Mouse (Mus musculus) CD8-positive naive resting alpha-beta T cell, adult 2 months (primary cell): ENCODE data around the gene Kcnmb1.

Experiments
- DNase-seq, 2 experiments: peaks; one replicate each; pipeline ENCODE4 v3.0.0; 2022; ENCODE audit warnings: low read depth in 2 of 2, low spot score in 2 of 2

Kcnmb1 gene

DNA sequence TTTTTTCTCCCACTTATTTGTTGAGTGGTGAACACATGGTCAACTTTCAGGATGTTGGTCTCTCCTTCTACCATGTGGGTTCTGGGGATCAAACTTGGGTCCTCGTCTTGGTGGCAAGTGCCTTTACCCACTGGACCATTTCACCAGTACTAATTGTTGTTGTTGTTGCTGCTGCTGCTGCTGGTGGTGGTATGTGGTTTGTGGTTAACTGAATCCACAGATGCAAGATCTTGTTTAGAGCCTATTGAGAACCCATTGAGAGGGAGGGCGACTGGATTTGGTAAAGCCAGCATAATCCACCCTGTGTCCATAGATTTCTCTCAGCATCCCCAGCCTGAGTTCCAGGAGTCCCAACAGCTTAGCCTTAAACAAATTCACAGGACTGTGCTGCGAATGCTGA lies 37.6 kb downstream of the Kcnmb1 start:
- DNase-seq = no peak

DNA sequence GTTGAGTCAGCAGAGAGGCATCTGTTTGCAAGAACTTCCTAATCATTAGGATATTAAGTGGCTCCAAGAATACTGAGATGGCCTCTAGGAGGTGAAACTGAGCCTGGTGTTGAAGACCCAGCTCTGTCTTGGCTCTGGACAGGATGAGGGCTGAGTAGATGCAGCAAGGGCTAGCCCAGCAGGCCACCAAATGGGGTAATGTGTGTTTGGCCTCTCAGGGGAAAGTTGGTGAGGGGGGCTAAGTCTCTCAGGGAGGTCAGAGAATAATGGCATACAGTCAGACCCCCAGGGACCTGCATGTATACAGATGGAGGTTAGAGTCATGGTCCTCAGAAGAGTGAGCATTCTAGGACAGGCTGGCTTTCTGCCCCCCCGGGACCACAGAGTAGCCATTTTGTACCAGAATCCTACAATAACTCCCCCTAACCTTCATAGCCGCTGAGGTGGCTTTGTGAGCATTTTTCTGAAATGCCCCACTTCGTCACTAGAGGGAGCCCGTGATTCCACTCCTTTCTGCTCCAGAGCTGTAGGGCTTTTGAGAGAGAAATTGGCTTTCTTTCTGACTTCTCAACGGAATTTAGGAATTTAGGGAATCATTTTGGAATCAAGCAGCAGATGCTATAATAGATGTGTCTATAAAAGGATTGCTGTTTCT lies 39.3 kb downstream of the Kcnmb1 start:
- DNase-seq = peak; percentile 61 to 73

DNA sequence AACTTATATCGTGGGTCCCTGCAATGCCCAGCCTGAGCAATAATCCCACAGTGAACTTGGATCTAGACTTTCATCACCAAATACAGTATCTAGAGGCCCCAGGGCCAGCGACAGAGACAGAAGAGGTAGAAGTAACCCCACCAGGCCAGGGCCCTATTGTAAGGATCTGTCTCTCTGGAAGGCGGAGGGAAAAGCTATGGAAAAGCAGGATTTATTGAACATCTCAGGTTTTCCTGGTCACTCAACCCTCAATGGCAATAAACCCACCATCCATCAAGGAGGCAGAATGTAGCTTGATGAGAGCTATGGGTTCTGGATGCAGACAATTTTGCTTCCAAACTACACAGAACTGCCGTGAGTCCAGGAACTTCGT lies 39.8 kb downstream of the Kcnmb1 start:
- DNase-seq = no peak

DNA sequence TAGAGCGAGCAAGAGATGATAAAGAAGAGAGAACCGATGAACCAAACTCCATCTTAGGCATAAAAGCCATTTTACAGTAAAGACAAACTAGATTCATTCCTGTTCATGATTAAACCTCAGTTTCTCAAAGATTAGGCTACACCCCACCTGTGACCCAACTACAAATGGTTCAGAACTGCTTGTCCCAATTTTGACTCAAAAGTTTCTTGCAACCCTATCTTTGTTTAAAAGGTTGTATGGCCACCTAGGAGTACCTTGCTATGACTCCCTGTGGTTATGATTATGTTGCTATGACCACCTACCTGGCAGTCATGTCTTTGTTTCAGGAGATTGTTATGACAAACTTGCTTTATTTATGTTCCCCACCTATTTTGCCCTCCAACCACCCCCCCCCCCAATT lies 44.8 kb downstream of the Kcnmb1 start:
- DNase-seq = no peak

DNA sequence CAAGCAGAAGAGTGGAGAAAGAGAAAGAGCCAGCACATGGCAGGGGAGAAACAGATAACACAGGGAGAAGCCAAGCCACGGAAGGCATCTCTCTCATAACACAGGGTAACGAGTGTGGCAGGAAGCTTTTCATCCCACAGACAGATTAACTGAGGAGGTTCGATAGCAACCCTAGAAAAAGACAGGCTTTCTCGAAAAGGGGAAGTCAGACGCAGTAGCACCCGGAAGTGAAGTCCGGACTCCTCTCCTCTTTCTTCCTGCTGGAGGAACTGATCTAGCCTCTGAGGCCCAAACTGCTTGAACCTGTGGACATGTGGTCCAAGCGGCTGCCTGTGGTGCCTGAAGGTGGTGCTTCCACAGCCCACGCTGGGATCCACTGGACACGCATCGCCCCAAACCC lies 45.4 kb downstream of the Kcnmb1 start:
- DNase-seq = peak; percentile 33 to 50

DNA sequence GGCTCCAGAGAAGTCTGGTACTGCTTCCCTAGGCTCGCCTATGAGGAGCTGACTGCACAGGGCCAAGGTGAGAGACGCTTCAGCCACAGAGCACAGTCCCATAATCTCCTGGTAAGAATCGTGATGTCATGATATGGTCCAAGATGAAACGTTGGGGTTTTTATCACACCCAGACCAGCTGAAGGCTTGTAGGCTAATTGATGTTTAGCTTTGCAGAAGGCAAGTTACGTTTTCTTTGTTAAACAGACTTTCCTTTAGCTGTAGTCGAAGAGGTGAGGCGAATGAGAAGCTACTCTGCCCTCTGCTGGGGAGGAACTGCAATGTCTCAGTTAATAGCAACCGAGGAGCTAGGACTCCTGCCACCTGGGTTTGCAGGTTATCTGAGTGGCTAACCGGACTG lies 45.9 kb downstream of the Kcnmb1 start:
- peak; percentile 67 to 81 for DNase-seq

DNA sequence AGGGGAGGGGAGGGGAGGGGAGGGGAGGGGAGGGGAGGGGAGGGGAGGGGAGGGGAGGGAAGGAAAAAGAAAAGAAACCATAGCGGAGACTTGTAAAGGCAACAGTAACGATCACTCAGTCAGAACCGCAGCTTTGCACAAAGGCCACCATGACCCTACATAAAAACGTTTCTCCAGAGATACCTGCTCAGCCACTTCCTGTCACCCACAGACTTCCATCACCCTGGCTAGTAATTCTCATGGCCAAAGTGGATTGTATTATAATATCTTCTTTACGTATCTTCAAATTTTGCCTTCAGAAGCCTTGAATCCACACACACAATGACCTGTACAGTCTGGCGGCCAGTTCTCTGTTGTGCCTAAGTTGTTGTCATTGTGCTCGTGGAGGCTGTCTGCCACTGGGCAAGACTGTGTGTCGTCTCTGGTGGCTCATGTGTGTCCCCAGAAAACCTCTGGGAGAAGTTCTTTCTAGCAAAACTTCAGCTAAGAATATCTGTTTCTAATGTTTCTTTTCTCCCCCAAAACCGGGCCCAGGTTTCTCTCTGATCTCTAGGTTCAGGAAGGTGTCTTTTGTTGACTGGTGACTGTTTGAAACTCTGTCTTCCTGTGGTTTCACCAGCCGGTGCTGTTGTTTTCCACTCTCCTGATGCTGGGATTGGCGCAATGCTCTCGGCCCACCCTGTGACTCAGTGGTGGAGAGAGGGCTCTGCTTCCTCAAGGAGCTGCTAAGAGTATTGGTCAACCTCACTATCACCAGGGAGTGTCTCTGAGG lies 46.7 kb downstream of the Kcnmb1 start:
- peak; percentile 30 to 37 for DNase-seq

DNA sequence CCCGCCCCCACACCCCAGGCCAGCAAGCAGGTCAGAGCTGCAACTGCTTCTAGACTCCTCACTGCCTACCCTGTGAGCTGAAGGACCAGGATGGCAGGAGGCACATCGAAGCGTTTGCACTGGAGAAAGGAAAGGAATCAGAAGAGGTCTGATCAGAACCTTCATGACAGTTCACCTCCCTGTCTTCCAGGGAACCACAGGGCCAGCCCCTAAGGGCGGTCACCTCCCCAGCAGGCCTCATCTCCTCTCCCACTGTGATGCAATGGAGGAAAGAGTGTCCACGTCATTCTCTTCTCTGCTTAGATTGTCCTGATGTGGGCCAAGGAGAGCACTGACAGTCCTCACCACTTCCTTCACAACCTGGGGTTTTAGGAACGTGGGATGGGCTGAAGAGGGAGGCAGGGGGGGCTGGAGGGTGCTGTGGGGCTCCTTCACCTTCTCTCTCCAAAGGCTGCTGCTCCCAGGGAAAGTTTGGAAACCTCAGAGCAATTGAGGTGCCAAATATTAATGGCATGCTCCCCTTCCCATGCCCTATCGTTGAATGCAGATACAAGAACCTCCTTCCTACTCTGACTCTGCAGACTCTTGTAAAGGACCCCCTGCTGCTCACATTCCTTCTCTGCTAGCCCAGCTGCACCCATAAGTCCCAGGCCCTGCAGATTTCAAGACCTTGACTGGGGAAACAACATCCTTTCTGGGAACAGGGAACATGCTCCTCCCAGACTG lies 47.5 kb downstream of the Kcnmb1 start:
- DNase-seq = peak; percentile 48 to 54

DNA sequence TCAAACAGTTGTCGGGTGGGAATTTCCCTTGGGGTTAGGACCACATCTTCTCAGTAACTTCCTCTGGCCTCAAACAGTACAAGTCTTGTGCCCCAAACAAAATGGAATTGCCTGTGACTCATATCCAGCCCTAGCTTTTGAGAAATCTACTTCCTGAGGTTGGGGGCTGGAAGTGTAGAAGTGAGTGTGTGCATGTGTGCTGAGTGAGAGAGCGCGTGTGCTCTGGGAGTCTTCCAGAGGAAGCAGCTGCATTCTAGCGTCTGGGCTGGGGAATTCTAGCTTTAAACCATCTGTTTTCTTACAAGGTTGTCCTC lies 48.0 kb downstream of the Kcnmb1 start:
- DNase-seq = peak; percentile 31 to 34

DNA sequence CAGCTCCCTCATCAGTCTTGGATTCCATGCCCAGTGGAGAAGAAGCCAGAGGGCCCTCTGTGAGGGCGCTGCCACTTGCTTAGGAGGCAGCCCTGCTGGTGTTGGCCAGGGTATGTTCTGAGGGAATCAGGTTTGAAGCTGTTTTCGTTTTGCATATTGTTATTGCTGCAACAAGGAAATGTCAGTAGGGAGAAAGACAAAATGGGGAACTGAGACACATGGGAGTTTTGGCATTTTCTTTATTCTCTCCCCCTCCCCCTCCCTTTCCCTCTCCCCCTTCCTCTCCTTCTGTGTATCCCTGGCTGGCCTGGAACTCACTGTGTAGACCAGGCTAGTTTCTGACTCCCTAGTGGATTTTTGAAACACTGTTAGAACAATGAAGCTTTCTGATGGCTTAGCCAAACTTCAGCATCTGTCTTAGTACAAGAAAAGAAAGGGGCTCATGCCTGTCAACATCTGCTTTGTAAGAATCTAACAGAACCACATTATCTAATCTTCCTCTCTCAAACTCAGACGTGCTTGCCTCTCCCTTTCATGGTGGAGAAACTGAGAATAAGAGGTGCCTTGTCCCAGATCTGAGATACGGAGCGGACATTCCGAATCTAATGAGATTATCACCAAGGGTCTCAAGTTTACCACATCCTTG lies 49.3 kb downstream of the Kcnmb1 start:
- DNase-seq = no peak
